Mouse (Mus musculus): ENCODE results near the gene Adcy2. TPM values are rescaled to one million over a fixed set of nuclear protein-coding genes. Genes with fewer than 3 reads are reported as not detected.

The Adcy2 gene
- total RNA-seq, 2 experiments from 2014 or later, result 0.66 to 1.1 TPM

- DNase-seq, result no peak
Measured at GRCm38 (mm10) chr13:68622792-68623191, 376.5 kb downstream of the Adcy2 start.

GRCm38 (mm10) chr13:68607652-68608405 is 391.5 kb downstream of the Adcy2 start:
- no peak for DNase-seq

DNA sequence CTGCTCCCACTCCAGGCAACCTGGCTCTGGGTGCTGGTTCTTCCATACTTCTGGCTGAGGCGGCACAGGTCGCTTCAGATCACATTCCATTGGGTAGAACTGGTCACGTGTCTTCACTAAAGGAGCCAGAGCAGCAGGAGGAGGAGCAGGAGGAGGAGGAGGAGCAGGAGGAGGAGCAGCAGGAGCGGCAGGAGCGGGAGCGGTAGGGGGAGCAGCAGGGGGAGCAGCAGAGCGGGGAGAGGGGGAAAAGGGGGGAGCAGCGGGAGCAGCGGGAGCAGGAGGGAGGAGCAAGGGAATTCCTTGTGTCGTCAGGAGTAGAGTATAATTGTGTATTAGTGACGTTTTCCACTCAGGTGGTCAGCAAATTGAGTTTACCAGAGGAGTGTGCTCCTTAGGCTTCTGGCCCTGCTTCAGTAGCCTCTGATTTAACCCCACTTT is 393.6 kb downstream of the Adcy2 start:
- DNase-seq, result peak; percentile 51 to 56

- no peak for DNase-seq
Measured at GRCm38 (mm10) chr13:68603085-68603484, 396.3 kb downstream of the Adcy2 start.

DNA sequence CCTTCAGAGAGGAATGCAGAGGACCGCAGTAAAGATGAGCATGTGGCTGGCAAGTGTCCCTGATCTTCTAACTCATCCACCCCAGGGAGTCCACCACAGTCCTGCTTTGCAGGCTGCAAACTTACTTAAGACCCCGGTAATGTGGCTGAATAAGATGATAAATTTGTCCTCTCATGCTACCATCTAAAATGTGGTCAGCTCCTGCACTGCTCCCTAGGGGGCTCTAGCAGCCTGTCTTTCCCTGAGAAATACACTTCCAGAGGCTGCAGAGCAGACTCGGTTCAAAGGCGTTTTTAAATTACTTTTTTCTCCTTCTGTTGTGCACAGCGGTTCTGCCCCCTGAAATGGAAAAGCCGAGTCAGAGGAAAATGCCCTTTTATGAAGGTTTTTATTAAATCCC is 398.2 kb downstream of the Adcy2 start:
- peak; percentile 19 to 35 for DNase-seq

GRCm38 (mm10) chr13:68598953-68599352 is 400.4 kb downstream of the Adcy2 start:
- no peak for DNase-seq

GRCm38 (mm10) chr13:68597667-68598066 is 401.7 kb downstream of the Adcy2 start:
- DNase-seq, result no peak

GRCm38 (mm10) chr13:68597199-68597598 is 402.1 kb downstream of the Adcy2 start, which contains the start of gene 1700001L19Rik:
TSS of gene 1700001L19Rik (plus strand) at chr13:68597421.
- DNase-seq, result no peak

DNA sequence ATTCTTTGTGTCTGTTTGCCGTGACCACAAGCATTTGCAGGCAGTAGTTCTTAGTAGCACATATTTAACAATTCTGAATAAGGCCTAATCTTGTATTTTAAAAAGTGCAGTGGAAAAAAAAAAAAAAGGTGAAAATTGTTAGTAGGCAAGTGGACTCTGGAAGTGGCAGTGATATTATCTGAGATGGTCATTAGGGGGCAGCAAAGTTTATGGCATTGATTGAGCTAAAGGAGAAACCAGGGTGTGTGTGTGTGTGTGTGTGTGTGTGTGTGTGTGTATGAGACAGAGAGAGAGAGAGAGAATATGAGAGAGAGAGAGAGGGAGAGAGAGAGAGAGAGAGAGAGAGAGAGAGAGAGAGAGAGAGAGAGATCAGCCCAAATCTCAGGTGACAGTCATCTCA is 405.5 kb downstream of the Adcy2 start:
- peak in 1 of 2 experiments; percentile 6 for DNase-seq

DNA sequence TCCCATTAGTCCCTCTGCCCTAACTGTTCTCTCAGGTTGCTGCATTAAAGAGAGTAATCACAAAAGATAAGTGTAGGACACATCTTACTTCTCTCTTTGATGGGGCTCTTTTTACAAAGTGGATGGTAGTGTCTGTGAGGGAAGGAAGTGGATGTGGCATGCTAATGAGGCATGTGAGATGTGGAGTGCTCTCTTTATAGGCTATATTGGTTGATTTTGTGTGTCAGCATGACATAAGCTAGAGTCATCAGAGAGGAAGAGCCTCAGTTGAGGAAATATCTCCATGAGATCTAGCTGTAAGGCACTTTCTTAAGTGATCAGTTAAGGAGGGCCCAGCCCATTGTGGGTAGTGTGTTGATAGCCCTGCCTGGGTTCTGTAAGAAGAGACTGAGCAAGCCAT is 411.0 kb downstream of the Adcy2 start:
- no peak for DNase-seq

DNA sequence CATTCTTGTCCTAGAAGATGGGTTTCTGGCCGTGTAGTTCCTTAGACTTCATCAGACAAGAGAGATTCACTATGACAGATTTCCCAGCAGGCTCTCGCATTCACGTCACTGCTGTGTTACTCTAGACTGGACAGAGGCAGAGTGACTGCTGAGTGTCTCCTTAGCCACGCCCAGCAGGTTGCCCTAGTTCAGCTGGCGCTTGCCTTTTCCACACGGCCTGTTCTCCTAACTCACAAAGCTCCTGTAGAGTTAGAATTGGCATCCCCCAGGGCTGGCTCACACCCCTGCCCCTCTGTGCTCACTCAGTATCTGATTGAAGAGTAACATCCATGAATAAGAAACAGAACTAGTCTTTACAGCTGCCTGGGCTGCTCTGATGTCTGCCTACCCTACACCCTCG is 413.9 kb downstream of the Adcy2 start:
- DNase-seq, result no peak

DNA sequence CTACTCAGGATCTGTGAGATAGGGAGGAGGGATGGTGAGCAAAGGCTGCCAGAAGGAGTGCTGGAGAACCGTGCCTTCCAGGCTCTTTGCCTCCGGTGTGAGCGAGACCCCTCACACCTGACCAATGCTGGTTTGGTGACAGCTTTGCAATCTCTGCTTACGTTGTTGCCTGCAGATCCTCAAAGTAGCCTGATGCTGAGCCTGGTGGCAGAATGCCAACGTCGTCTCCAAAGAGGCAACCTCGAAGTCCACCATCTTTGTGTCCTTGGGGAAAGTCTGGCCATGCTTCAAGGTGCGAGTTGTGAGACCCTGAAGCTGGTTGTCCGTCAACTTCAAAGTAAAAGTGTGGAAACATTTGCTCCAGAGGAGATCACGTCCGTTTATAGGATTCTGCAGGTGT is 415.4 kb downstream of the Adcy2 start:
- no peak for DNase-seq

GRCm38 (mm10) chr13:68582517-68582780 is 416.9 kb downstream of the Adcy2 start:
- DNase-seq, result no peak

- peak; percentile 99 to 100 for DNase-seq
Measured at GRCm38 (mm10) chr13:68581747-68582516, 417.4 kb downstream of the Adcy2 start, which contains the start of the genes Mtrr and Fastkd3. TSS of gene Mtrr (minus strand) at chr13:68582149. TSS of gene Fastkd3 (plus strand) at chr13:68582234.

DNA sequence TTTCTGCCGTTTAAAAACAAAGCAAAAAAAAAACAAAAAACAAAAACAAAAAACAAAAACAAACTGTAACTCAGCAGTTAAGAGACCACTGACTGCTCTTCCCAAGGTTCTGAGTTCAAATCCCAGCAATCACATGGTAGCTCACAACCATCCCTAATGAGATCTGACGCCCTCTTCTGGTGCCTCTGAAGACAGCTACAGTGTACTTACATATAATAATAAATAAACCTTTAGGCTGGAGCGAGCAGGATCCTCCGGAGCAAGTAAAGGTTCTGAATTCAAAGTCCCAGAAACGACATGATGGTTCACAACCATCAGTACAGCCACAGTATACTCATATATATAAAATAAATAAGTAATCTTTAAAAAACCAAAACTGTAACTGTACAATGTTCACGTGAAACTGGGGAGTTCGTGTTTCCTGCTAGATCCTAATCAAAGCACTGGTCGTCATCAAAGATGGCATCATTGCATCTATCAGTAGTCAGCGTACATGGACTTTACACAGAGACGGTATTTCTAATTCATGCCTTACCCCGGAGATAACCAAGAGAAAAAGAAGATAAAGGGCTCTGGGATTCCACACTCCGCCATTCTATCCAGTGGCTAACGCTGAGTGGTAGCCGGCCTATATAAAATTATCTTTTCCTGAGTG is 418.1 kb downstream of the Adcy2 start:
- DNase-seq, result no peak

GRCm38 (mm10) chr13:68577945-68578344 is 421.4 kb downstream of the Adcy2 start:
- peak; percentile 68 to 69 for DNase-seq

- DNase-seq, result no peak
Measured at GRCm38 (mm10) chr13:68574398-68574797, 424.9 kb downstream of the Adcy2 start.

DNA sequence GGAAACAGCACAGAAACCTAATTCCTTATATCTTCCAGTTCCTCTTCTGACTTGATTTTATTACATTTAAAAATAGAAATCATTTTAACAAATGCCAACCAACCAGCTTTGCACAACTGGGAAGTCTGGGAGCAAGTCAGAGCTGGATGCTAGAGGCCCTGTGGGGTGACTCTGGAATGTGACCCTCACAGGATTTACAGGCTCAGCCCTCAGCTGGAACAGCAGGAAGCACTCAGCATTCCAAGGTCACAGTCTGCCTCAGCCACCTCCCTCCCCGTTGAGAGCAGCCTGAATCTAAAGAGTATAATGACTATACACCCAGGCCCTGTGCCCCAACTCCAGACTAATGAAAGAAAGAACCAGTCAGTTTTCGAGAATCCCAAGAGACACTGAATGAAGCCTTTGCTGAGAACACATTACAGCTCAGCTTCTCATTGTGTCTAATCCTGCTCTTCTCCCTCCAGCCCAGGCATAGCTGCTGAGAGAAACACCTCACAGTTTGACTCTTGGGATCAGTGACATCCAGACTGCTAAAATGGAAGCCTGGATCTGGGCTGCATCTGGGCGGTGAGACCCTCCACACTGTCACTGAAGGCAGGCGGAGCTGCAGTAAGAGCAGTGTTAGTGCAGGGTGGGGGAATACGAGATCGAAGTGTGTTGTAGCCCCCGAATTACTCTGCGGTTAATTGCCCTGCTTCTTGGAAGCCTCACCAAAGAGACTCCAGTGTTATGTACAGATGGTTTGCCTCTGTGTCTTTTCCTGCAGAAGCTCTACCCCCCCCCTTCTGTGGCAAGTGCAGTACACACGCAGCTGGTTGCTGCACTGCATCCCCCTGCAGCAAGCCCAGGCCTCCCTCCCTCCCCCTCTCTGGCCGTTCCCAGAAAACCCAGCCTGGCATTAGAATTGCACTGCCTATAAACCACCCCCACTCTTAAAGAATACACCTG is 426.1 kb downstream of the Adcy2 start:
- peak; percentile 56 to 69 for DNase-seq

GRCm38 (mm10) chr13:68572247-68572646 is 427.1 kb downstream of the Adcy2 start:
- no peak for DNase-seq
